Mouse (Mus musculus) ovary, adult 18-20 months (tissue): ENCODE data around the gene Uso1.

ENCODE experiments used
- DNase-seq: peaks from one replicate; pipeline ENCODE4 v3.0.0; 2022; ENCODE audit warnings: low spot score, mixed read lengths

The Uso1 gene

GRCm38 (mm10) chr5:92137239-92138046 is at the start of gene Uso1:
Gene Uso1 (plus strand): TSS chr5:92137938.
- DNase-seq = peak; percentile 99

GRCm38 (mm10) chr5:92093263-92094061 is 44.3 kb upstream of the Uso1 start:
- no peak for DNase-seq

- no peak for DNase-seq
These were observed 43.7 kb upstream of the Uso1 start for GRCm38 (mm10) chr5:92094062-92094415.

- DNase-seq = no peak
These were observed 41.0 kb upstream of the Uso1 start for GRCm38 (mm10) chr5:92096786-92097185.

- DNase-seq = no peak
These were observed 40.0 kb upstream of the Uso1 start for GRCm38 (mm10) chr5:92097779-92098178.

- no peak for DNase-seq
These were observed 39.2 kb upstream of the Uso1 start for GRCm38 (mm10) chr5:92098351-92099109.

GRCm38 (mm10) chr5:92101601-92102000 is 36.1 kb upstream of the Uso1 start:
- no peak for DNase-seq

GRCm38 (mm10) chr5:92103062-92103461 is 34.7 kb upstream of the Uso1 start:
- no peak for DNase-seq

- no peak for DNase-seq
These were observed 33.8 kb upstream of the Uso1 start for GRCm38 (mm10) chr5:92103816-92104415.

GRCm38 (mm10) chr5:92106327-92107125 is 31.2 kb upstream of the Uso1 start:
- no peak for DNase-seq

GRCm38 (mm10) chr5:92107282-92107681 is 30.5 kb upstream of the Uso1 start:
- DNase-seq = no peak

GRCm38 (mm10) chr5:92110818-92111355 is 26.9 kb upstream of the Uso1 start:
- peak; percentile 42 for DNase-seq

GRCm38 (mm10) chr5:92112175-92112574 is 25.6 kb upstream of the Uso1 start:
- no peak for DNase-seq

- DNase-seq = no peak
These were observed 25.2 kb upstream of the Uso1 start for GRCm38 (mm10) chr5:92112585-92112984.

GRCm38 (mm10) chr5:92113484-92113883 is 24.3 kb upstream of the Uso1 start:
- no peak for DNase-seq

- no peak for DNase-seq
These were observed 23.5 kb upstream of the Uso1 start for GRCm38 (mm10) chr5:92114223-92114622.

- no peak for DNase-seq
These were observed 22.8 kb upstream of the Uso1 start for GRCm38 (mm10) chr5:92114939-92115338.

GRCm38 (mm10) chr5:92117823-92118403 is 19.8 kb upstream of the Uso1 start:
- DNase-seq = peak; percentile 38

GRCm38 (mm10) chr5:92121636-92122035 is 16.1 kb upstream of the Uso1 start:
- no peak for DNase-seq

- no peak for DNase-seq
These were observed 12.3 kb upstream of the Uso1 start for GRCm38 (mm10) chr5:92125446-92125845.
